Mouse (Mus musculus): Measurements from ENCODE around the gene Gng7. TPM values are rescaled to one million over a fixed set of nuclear protein-coding genes. Genes with fewer than 3 reads are reported as not detected.

Gene Gng7
- polyA plus RNA-seq, 1 experiment from 2014 or later, result 5.7 TPM

- H3K4me1 ChIP-seq (ENCODE audit: insufficient read depth), result peaks cover 31% of the 10 kb centered on the region
- H3K27me3 ChIP-seq (ENCODE audit: insufficient read depth, low read length), result peaks cover 36% of the 10 kb centered on the region
- peak; percentile 94 for TF ChIP-seq CTCF (IDR thresholded peaks at IDR 0.05; ENCODE audit: low read depth)
- under 1% methylated on average over 48 of the region's 48 CpGs for WGBS
- peak overlapping the region; percentile 50 for H3K4me3 ChIP-seq (ENCODE audit: low read depth, low read length)
- peak overlapping the region; percentile 62 for H3K9ac ChIP-seq
- DNase-seq, result peak; percentile 96
- no peaks in the 10 kb centered on the region for H3K9me3 ChIP-seq (ENCODE audit: low read depth, low read length)
- no peaks in the 10 kb centered on the region for H3K36me3 ChIP-seq (ENCODE audit: insufficient read depth)
- H3K27ac ChIP-seq (ENCODE audit: low read depth), result peak overlapping the region; percentile 95
- H3K4me2 ChIP-seq, result peak overlapping the region; percentile 96
- peak; percentile 28 for ATAC-seq (ENCODE audit: insufficient read depth)
Measured at GRCm38 (mm10) chr10:80928586-80929298, 86.0 kb downstream of the Gng7 start.

DNA sequence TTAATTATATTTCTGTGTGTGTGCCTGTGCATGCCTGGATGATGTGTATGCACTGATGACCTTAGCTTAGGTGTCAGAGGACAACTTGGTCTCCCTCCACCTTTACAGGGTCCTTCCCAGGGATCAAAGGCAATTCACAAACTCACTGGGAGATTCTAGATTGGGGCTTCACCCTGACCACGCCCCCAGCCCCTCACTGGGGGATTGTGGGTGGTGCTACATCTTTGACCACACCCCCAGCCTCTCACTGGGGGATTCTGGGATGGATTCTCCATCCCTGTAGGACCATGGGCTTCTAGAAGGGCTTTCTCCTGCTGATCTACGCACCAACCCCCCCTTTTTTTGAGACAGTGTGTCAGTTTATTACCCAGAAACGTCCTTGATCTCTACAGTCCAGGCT lies 89.3 kb downstream of the Gng7 start:
- Histone ChIP-seq H3K4me2 (no peak overlapping the region), H3K36me3 (ENCODE audit: insufficient read depth) (no peaks in the 10 kb centered on the region), H3K9ac (no peak overlapping the region), H3K27ac (ENCODE audit: low read depth) (no peak overlapping the region), H3K27me3 (ENCODE audit: insufficient read depth, low read length) (peaks cover 4% of the 10 kb centered on the region), H3K9me3 (ENCODE audit: low read depth, low read length) (no peaks in the 10 kb centered on the region), H3K4me3 (ENCODE audit: low read depth, low read length) (no peak overlapping the region), H3K4me1 (ENCODE audit: insufficient read depth) (0 out of 2 replicates have a peak, but pooled peaks cover 6% of the 10 kb centered on the region)
- WGBS, result 45% methylated on average over 3 of the region's 3 CpGs
- ATAC-seq (ENCODE audit: insufficient read depth), result no peak
- no peak for DNase-seq
- no peak for TF ChIP-seq CTCF (IDR thresholded peaks at IDR 0.05; ENCODE audit: low read depth)

DNA sequence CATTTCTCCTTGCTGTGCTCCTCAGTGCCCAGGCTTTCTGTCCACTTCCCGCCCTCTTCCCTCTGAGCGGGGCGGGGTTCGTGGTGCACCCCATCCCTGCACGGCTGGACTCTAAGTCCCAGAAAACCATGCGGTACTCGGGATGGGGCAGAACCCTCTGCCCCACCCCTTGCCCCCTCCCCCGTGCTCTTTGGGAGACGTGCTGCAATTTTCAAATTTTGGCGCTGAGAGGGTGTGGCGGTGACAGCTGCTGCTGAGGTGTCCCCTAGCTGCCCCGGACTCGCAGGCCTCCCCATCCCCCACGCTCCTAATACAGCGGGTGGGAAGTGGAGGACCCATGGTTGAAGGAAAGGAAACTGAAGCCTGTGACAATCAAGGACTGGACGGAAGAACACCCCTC lies 92.8 kb downstream of the Gng7 start:
- H3K27ac ChIP-seq (ENCODE audit: low read depth), result peak overlapping the region; percentile 62

GRCm38 (mm10) chr10:80917779-80918434 lies 96.8 kb downstream of the Gng7 start, which contains the start of gene Lmnb2:
TSS of gene Lmnb2 (minus strand) at chr10:80918245.
- Histone ChIP-seq H3K4me2 (peak within 1 kb of the TSS; percentile 95), H3K36me3 (ENCODE audit: insufficient read depth) (peaks cover 22% of the 10 kb centered on the region; the same call in 1 of the 2 replicates), H3K4me3 (ENCODE audit: low read depth, low read length) (peak within 1 kb of the TSS; percentile 78), H3K4me1 (ENCODE audit: insufficient read depth) (0 out of 2 replicates have a peak, but pooled peaks cover 5% of the 10 kb centered on the region), H3K27ac (ENCODE audit: low read depth) (peak within 1 kb of the TSS; percentile 69), H3K27me3 (ENCODE audit: insufficient read depth, low read length) (no peaks in the 10 kb centered on the region), H3K9ac (peak within 1 kb of the TSS; percentile 86), H3K9me3 (ENCODE audit: low read depth, low read length) (no peaks in the 10 kb centered on the region)
- WGBS, result under 1% methylated on average over 61 of the region's 61 CpGs
- peak; percentile 62; the same call in 1 of the 2 replicates for ATAC-seq (ENCODE audit: insufficient read depth)
- no peak for TF ChIP-seq CTCF (IDR thresholded peaks at IDR 0.05; ENCODE audit: low read depth)
- DNase-seq, result peak; percentile 91

More for the DNA sequence above, 92.8 kb downstream of the Gng7 start:
- no peak for TF ChIP-seq CTCF (IDR thresholded peaks at IDR 0.05; ENCODE audit: low read depth)
- H3K9me3 ChIP-seq (ENCODE audit: low read depth, low read length), result no peaks in the 10 kb centered on the region
- H3K4me2 ChIP-seq, result peak overlapping the region; percentile 67
- peak overlapping the region; percentile 33 for H3K4me3 ChIP-seq (ENCODE audit: low read depth, low read length)
- H3K9ac ChIP-seq, result peak overlapping the region; percentile 49
- peak; percentile 82 for DNase-seq
- ATAC-seq (ENCODE audit: insufficient read depth), result peak; percentile 61
- 0 out of 2 replicates have a peak, but pooled peaks cover 5% of the 10 kb centered on the region for H3K4me1 ChIP-seq (ENCODE audit: insufficient read depth)
- WGBS, result 1% methylated on average over 16 of the region's 16 CpGs
- H3K36me3 ChIP-seq (ENCODE audit: insufficient read depth), result no peaks in the 10 kb centered on the region
- no peaks in the 10 kb centered on the region for H3K27me3 ChIP-seq (ENCODE audit: insufficient read depth, low read length)

GRCm38 (mm10) chr10:80917336-80917778 lies 97.4 kb downstream of the Gng7 start:
- WGBS, result under 1% methylated on average over 15 of the region's 15 CpGs
- H3K27ac ChIP-seq (ENCODE audit: low read depth), result peak overlapping the region; percentile 69
- peaks cover 27% of the 10 kb centered on the region; the same call in 1 of the 2 replicates for H3K36me3 ChIP-seq (ENCODE audit: insufficient read depth)
- ATAC-seq (ENCODE audit: insufficient read depth) (peak; percentile 35; the same call in 1 of the 2 replicates), DNase-seq (peak; percentile 59)
- H3K4me2 ChIP-seq, result peak overlapping the region; percentile 95
- peak overlapping the region; percentile 78 for H3K4me3 ChIP-seq (ENCODE audit: low read depth, low read length)
- no peaks in the 10 kb centered on the region for H3K9me3 ChIP-seq (ENCODE audit: low read depth, low read length)
- H3K4me1 ChIP-seq (ENCODE audit: insufficient read depth), result 0 out of 2 replicates have a peak, but pooled peaks cover 2% of the 10 kb centered on the region
- H3K27me3 ChIP-seq (ENCODE audit: insufficient read depth, low read length), result no peaks in the 10 kb centered on the region
- TF ChIP-seq CTCF (IDR thresholded peaks at IDR 0.05; ENCODE audit: low read depth), result no peak
- peak overlapping the region; percentile 86 for H3K9ac ChIP-seq

DNA sequence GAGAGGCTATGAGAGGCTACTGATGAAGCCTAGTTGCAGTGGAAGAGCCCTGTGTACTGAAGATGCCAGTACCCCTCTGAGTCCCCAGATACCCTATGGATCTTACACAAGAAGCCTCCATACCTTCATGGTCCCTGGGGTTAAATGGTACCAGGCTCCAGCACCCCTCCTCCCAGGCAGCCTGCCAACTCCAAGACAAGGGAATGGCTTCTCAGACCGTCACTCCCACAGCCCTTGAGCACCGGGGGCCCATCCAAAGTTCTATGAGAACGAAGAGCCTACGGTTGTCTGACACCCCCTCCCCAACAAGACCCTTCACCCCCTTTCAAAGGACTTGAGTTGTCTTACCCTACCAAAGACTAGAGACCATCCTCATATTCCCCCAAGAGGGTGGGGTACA lies 99.0 kb downstream of the Gng7 start:
- peaks cover 39% of the 10 kb centered on the region for H3K36me3 ChIP-seq (ENCODE audit: insufficient read depth)
- no peaks in the 10 kb centered on the region for H3K4me1 ChIP-seq (ENCODE audit: insufficient read depth)
- H3K27ac ChIP-seq (ENCODE audit: low read depth), result no peak overlapping the region
- H3K9ac ChIP-seq, result no peak overlapping the region
- no peak overlapping the region for H3K4me2 ChIP-seq
- no peak overlapping the region for H3K4me3 ChIP-seq (ENCODE audit: low read depth, low read length)
- no peak for TF ChIP-seq CTCF (IDR thresholded peaks at IDR 0.05; ENCODE audit: low read depth)
- no peaks in the 10 kb centered on the region for H3K27me3 ChIP-seq (ENCODE audit: insufficient read depth, low read length)
- ATAC-seq (ENCODE audit: insufficient read depth) (no peak), DNase-seq (no peak)
- no peaks in the 10 kb centered on the region for H3K9me3 ChIP-seq (ENCODE audit: low read depth, low read length)
- WGBS, result 76% methylated on average over 4 of the region's 4 CpGs

DNA sequence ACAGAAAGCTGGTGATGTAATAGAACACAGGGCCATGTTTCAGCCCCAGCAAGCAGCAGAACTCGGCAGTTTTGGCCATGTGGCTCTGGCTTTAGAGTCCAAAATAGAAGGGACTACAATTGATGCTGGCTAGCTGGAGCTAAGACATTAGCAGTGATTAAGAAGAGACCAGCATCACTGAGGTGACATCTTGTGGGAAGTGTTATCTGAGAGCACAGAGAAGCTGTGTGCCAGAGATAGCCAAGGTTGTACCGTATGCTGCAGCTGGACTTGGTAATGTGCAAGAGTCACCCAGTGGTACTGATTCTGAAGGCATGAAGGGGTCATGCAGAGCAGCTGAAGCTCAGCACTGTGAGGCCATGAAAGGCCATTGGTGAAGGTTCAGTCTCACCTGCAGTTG lies 99.5 kb downstream of the Gng7 start:
- Histone ChIP-seq H3K27ac (ENCODE audit: low read depth) (no peak overlapping the region), H3K9ac (no peak overlapping the region), H3K4me2 (no peak overlapping the region), H3K4me3 (ENCODE audit: low read depth, low read length) (no peak overlapping the region), H3K9me3 (ENCODE audit: low read depth, low read length) (no peaks in the 10 kb centered on the region), H3K36me3 (ENCODE audit: insufficient read depth) (peaks cover 43% of the 10 kb centered on the region), H3K27me3 (ENCODE audit: insufficient read depth, low read length) (no peaks in the 10 kb centered on the region), H3K4me1 (ENCODE audit: insufficient read depth) (no peaks in the 10 kb centered on the region)
- 75% methylated on average over 2 of the region's 2 CpGs for WGBS
- DNase-seq (no peak), ATAC-seq (ENCODE audit: insufficient read depth) (no peak)
- TF ChIP-seq CTCF (IDR thresholded peaks at IDR 0.05; ENCODE audit: low read depth), result no peak
